Comparison of ENCODE assay signal across 22 mouse cellular contexts in the genomic region with DNA sequence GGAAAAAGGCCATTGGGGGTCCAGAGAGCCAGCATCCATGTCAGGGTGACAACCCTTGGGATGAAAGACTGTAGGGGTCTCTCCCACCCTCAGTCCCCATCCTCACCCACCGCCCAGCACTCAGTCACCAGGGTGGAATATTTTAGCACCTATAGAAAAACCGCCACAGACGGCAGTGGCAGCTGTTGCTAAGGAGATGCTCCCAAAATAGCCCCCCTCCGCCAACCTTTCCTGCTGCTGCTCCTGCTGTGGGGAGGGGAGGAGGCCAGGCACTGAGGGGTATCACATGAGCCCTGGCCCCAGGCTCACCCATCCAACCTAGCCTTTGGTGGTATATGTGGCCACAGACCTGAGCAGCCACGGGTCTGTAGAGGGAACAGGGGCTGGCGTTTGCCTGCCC. TPM values are rescaled to one million over a fixed set of nuclear protein-coding genes. Genes with fewer than 3 reads are reported as not detected.
DNase-seq lines count a peak whose midpoint lies in the region; TF ChIP-seq lines count a peak whose summit lies in the region.
"Had no signal": no experiment of that assay in that cellular context is flagged by ENCODE, and none has a peak within 500 bp of the region (broad histone marks: within the 10 kb centered on the region; RNA-seq: fewer than 3 reads in every experiment).

No protein-coding gene starts in this region.

- H3K27ac ChIP-seq in layer of hippocampus, adult 2 months, result peak overlapping the region; percentile 88
- H3K27ac ChIP-seq in testis, adult 2 months (ENCODE audit: control insufficient read depth, insufficient read depth, low read depth, low read length), result no peak overlapping the region
- H3K27ac ChIP-seq: forebrain, embryonic 15.5 days; heart, adult 2 months; limb, embryonic 15.5 days; neural tube, embryonic 13.5 days had no signal

- no peaks in the 10 kb centered on the region for H3K36me3 ChIP-seq in testis, adult 2 months (ENCODE audit: control insufficient read depth, insufficient read depth, low read length)
- H3K36me3 ChIP-seq: forebrain, embryonic 15.5 days; limb, embryonic 15.5 days; neural tube, embryonic 13.5 days had no signal

- DNase-seq in layer of hippocampus, adult 2 months (ENCODE audit: low spot score in 2 of 2), result no peak
- DNase-seq in layer of hippocampus, postnatal 10 days (ENCODE audit: low spot score in 2 of 2), result no peak
- DNase-seq in testis, postnatal 10 days (ENCODE audit: low spot score), result no peak
- peak; percentile 75 for DNase-seq in left cerebral cortex, postnatal 36 days (ENCODE audit: low spot score in 2 of 2)
- no peak for DNase-seq in adrenal gland, postnatal 14 days
- no peak for DNase-seq in cerebellum, adult 18-20 months
- DNase-seq: cerebellum, postnatal 10 days; gastrocnemius, postnatal 10 days; heart, adult 2 months; heart, postnatal 4 days; kidney, adult 18-20 months; kidney, postnatal 10 days; lung, postnatal 10 days; spleen, adult 18-20 months had no signal

- no peak for TF ChIP-seq POLR2A in testis, adult 2 months (IDR thresholded peaks at IDR 0.05; ENCODE audit: control insufficient read depth, low read depth, low read length)

- TF ChIP-seq CTCF in layer of hippocampus, adult 2 months (conservative IDR thresholded peaks at IDR 0.05), result no peak
- no peak for TF ChIP-seq CTCF in testis, adult 2 months (IDR thresholded peaks at IDR 0.05; ENCODE audit: control insufficient read depth, insufficient read depth, insufficient replicate concordance, low read depth, low read length)

- no peaks in the 10 kb centered on the region for H3K27me3 ChIP-seq in testis, adult 2 months (ENCODE audit: control insufficient read depth, insufficient read depth, low read length)

- H3K4me3 ChIP-seq in layer of hippocampus, adult 2 months, result peak overlapping the region; percentile 30
- H3K4me3 ChIP-seq in testis, adult 2 months (ENCODE audit: control insufficient read depth, low read depth, low read length), result peak overlapping the region; percentile 60
- H3K4me3 ChIP-seq: forebrain, embryonic 15.5 days; heart, adult 2 months; limb, embryonic 15.5 days; megakaryocyte, embryonic 14.5 days; neural tube, embryonic 13.5 days had no signal

- H3K4me1 ChIP-seq in testis, adult 2 months (ENCODE audit: control insufficient read depth, insufficient read depth, low read length), result peaks cover 17% of the 10 kb centered on the region

- intact Hi-C loops in left cerebral cortex, postnatal 36 days (cut with DNase I), result loop anchor here (2.0 to 5.0 kb wide), 2 partner anchors 38 to 77 kb away; no protein-coding TSS in a partner anchor

RNA-seq across cellular contexts. Expression of a gene that starts 5.0 kb away (rescaled TPM):
- 10 to 100 TPM; 85.5 to 88.6 TPM for total RNA-seq in layer of hippocampus, adult 2 months (2021)
- total RNA-seq in layer of hippocampus, postnatal 10 days (2021), result 10 to 100 TPM; 57.7 to 66.4 TPM
- polyA plus RNA-seq in testis, adult 2 months (2012; rRNA removed), result 0.58 and 0.78 TPM in 2 replicates
- 100 to 1,000 TPM; 207 to 223 TPM for total RNA-seq in left cerebral cortex, postnatal 36 days (2021)
- 0.19 and 0.23 TPM in 2 replicates for total RNA-seq in adrenal gland, postnatal 14 days (2021)
- polyA plus RNA-seq: limb, embryonic 15.5 days; liver, embryonic 16.5 days; neural tube, embryonic 13.5 days; stomach, embryonic 14.5 days; thymus, postnatal 0 days had no signal

RNA-seq across cellular contexts. Expression of a gene that starts 6.2 kb away (rescaled TPM):
- total RNA-seq in layer of hippocampus, adult 2 months (2021), result under 1 TPM in 1 of 2 experiments, not detected in 1; 0.51 TPM
- 1 to 10 TPM; 1.0 to 1.3 TPM for total RNA-seq in layer of hippocampus, postnatal 10 days (2021)
- 2.3 and 3.6 TPM in 2 replicates for polyA plus RNA-seq in testis, adult 2 months (2012; rRNA removed)
- total RNA-seq in left cerebral cortex, postnatal 36 days (2021), result 1 to 10 TPM in 1 of 2 experiments, under 1 TPM in 1; 0.59 to 1.1 TPM
- total RNA-seq in adrenal gland, postnatal 14 days (2021), result 6.8 and 7.3 TPM in 2 replicates

RNA-seq across cellular contexts. Expression of a gene that starts 36.5 kb away (rescaled TPM):
- total RNA-seq in layer of hippocampus, adult 2 months (2021), result 100 to 1,000 TPM; 322 to 329 TPM
- total RNA-seq in layer of hippocampus, postnatal 10 days (2021), result 100 to 1,000 TPM; 381 to 420 TPM
- 159 and 193 TPM in 2 replicates for polyA plus RNA-seq in testis, adult 2 months (2012; rRNA removed)
- total RNA-seq in left cerebral cortex, postnatal 36 days (2021), result 100 to 1,000 TPM; 265 to 366 TPM
- 281 and 315 TPM in 2 replicates for total RNA-seq in adrenal gland, postnatal 14 days (2021)

RNA-seq across cellular contexts. Expression of a gene that starts 54.6 kb away (rescaled TPM):
- total RNA-seq in layer of hippocampus, adult 2 months (2021), result 100 to 1,000 TPM; 104 to 108 TPM
- 100 to 1,000 TPM; 172 to 178 TPM for total RNA-seq in layer of hippocampus, postnatal 10 days (2021)
- 5.5 and 6.7 TPM in 2 replicates for polyA plus RNA-seq in testis, adult 2 months (2012; rRNA removed)
- total RNA-seq in left cerebral cortex, postnatal 36 days (2021), result 100 to 1,000 TPM; 135 to 154 TPM
- total RNA-seq in adrenal gland, postnatal 14 days (2021), result 66.7 and 85.8 TPM in 2 replicates

Comparison
In these comparisons a context has a peak if more than half of its experiments do, and no peak if none do; other contexts are left out.
1. DNase-seq: peak in left cerebral cortex, postnatal 36 days (2 of 2); none in layer of hippocampus, adult 2 months (0 of 2), layer of hippocampus, postnatal 10 days (0 of 2), testis, postnatal 10 days (single experiment), adrenal gland, postnatal 14 days (single experiment) and cerebellum, adult 18-20 months (0 of 2).
2. RNA of a gene that starts 5.0 kb away (total RNA-seq): 207 to 223 TPM in left cerebral cortex, postnatal 36 days, 85.5 to 88.6 TPM in layer of hippocampus, adult 2 months and 57.7 to 66.4 TPM in layer of hippocampus, postnatal 10 days; 0.19 to 0.23 TPM in adrenal gland, postnatal 14 days; every median in the first group is over 10 times any median in the second.